Mouse (Mus musculus): ENCODE results near the gene Ttc22.

Gene Ttc22

GRCm38 (mm10) chr4:106615637-106616036 is 6.6 kb upstream of the Ttc22 start:
- DNase-seq (ENCODE audit: low spot score), result no peak

- no peak for DNase-seq (ENCODE audit: low spot score)
Observed at GRCm38 (mm10) chr4:106617056-106617455, 5.2 kb upstream of the Ttc22 start, which contains the start of gene Lexm. TSS of gene Lexm (minus strand) at chr4:106617241.

GRCm38 (mm10) chr4:106618898-106619297 is 3.3 kb upstream of the Ttc22 start:
- no peak for DNase-seq (ENCODE audit: low spot score)

- DNase-seq (ENCODE audit: low spot score), result no peak
Observed at GRCm38 (mm10) chr4:106621428-106621827, 804 bp upstream of the Ttc22 start.

- no peak for DNase-seq (ENCODE audit: low spot score)
Observed at GRCm38 (mm10) chr4:106622712-106623111, 480 bp downstream of the Ttc22 start.

GRCm38 (mm10) chr4:106624271-106624670 is 2.0 kb downstream of the Ttc22 start:
- DNase-seq (ENCODE audit: low spot score), result no peak

GRCm38 (mm10) chr4:106627809-106628208 is 5.6 kb downstream of the Ttc22 start:
- DNase-seq (ENCODE audit: low spot score), result no peak

- DNase-seq (ENCODE audit: low spot score), result no peak
Observed at GRCm38 (mm10) chr4:106628650-106629360, 6.6 kb downstream of the Ttc22 start.

GRCm38 (mm10) chr4:106629374-106629773 is 7.1 kb downstream of the Ttc22 start:
- DNase-seq (ENCODE audit: low spot score), result no peak

GRCm38 (mm10) chr4:106630333-106631220 is 8.3 kb downstream of the Ttc22 start:
- DNase-seq (ENCODE audit: low spot score), result peak; percentile 75

GRCm38 (mm10) chr4:106632313-106632712 is 10.1 kb downstream of the Ttc22 start:
- DNase-seq (ENCODE audit: low spot score), result no peak

- peak; percentile 55 for DNase-seq (ENCODE audit: low spot score)
Observed at GRCm38 (mm10) chr4:106633281-106634085, 11.3 kb downstream of the Ttc22 start.

GRCm38 (mm10) chr4:106634086-106634479 is 11.9 kb downstream of the Ttc22 start:
- DNase-seq (ENCODE audit: low spot score), result no peak

GRCm38 (mm10) chr4:106643483-106644217 is 21.4 kb downstream of the Ttc22 start:
- peak; percentile 37 for DNase-seq (ENCODE audit: low spot score)

- no peak for DNase-seq (ENCODE audit: low spot score)
Observed at GRCm38 (mm10) chr4:106644218-106644610, 22.0 kb downstream of the Ttc22 start.

GRCm38 (mm10) chr4:106645797-106646196 is 23.6 kb downstream of the Ttc22 start:
- no peak for DNase-seq (ENCODE audit: low spot score)

GRCm38 (mm10) chr4:106647137-106647536 is 24.9 kb downstream of the Ttc22 start:
- no peak for DNase-seq (ENCODE audit: low spot score)

- DNase-seq (ENCODE audit: low spot score), result peak; percentile 97
Observed at GRCm38 (mm10) chr4:106650833-106651527, 28.7 kb downstream of the Ttc22 start, which contains the start of gene Pars2. TSS of gene Pars2 (plus strand) at chr4:106651069.

- no peak for DNase-seq (ENCODE audit: low spot score)
Observed at GRCm38 (mm10) chr4:106652546-106652945, 30.3 kb downstream of the Ttc22 start.

- no peak for DNase-seq (ENCODE audit: low spot score)
Observed at GRCm38 (mm10) chr4:106653051-106653450, 30.8 kb downstream of the Ttc22 start.

- no peak for DNase-seq (ENCODE audit: low spot score)
Observed at GRCm38 (mm10) chr4:106655681-106656080, 33.4 kb downstream of the Ttc22 start.
